Mouse (Mus musculus) forelimb bud, embryonic 11.5 days (tissue): ENCODE results near the gene Rnf6.
A peak's percentile ranks its signal among the peaks of the same experiment; 100 is the strongest.

Source experiments
- DNase-seq: peaks from one replicate; pipeline ENCODE4 v3.0.0-alpha.2; 2012; ENCODE audit warnings: low read depth, low spot score

The Rnf6 gene

DNA sequence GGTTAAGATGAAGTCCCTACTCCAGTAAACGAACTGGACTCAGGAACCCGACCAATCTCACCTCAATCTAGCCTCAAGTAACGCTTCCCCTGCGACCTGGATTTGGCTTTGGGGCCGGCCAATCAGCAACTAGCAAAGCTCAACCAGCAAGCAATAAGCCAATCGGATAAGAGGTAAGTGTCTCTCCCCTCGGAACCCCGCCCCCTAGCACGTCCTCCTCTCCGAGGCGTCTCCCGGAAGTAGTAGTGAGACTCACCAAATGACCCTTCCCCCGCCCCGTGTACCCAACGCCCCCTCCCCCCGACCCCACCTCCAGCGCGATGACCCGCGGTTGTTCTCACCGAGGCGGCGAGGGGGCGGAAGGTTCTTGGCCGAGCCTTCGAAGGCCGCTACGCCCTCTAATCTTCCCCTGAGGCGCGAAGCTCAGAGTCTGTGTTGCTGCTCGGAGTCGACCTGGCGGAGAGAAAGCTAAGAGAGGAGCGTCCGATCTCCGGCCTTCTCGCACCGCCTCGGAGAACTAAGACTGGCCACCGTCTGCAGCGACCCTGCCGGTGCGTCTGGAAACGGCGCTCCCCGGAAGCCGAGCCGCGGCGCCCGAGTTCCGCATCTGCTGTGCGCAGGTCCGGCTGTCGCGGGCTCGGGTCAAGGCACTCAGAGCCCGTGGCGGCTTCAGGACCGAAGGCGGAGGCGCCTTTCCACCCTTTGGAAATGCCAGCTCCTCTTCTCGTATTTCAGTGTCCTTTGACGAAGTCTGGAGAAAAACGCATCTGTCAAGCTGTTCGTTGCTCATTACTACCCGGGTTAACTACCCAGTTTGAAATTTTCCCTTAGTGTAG lies at the start of gene Rnf6:
Gene Rnf6, minus strand, starts transcription at position 677 of the 836 bp plus-strand sequence.
- peak; percentile 94 for DNase-seq

DNA sequence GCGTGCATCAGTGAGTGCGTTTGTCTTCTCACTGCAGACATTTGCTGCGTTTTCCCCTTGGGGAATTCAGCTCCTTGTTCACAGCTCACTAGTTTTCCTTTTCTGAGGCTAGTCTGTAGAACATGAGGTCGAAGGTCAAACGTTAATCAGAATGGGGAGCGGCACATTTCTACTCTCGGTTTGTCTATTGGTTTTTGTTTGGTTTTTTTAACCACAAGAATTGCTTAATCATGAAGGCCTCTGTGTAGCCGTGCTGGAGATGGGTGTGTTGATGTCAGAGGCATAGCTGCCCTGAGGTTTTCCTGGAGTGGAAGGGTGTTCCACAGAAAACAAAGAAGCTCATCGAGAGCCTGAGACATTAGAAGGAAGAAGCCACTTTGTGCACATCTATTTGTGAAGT lies 49.2 kb upstream of the Rnf6 start:
- no peak for DNase-seq

DNA sequence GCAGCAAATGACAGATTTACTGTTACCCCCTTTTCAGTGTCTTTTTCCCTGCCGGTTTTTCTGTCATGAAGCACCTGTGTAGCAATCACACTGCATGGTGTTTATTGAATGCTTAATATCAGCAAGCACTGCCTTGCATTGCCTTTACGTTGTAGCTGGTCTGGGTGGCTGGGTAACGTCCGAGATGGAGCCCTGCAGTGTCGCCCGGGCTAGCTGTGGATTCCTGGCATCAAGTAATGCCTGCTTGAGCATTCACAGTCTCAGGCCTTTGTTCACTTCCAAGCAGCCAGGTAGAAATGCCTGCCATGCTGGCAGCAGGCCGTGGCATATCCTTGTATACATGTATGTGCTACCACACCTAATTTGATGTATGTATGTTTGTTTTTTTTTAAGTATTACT lies 46.4 kb upstream of the Rnf6 start:
- no peak for DNase-seq

DNA sequence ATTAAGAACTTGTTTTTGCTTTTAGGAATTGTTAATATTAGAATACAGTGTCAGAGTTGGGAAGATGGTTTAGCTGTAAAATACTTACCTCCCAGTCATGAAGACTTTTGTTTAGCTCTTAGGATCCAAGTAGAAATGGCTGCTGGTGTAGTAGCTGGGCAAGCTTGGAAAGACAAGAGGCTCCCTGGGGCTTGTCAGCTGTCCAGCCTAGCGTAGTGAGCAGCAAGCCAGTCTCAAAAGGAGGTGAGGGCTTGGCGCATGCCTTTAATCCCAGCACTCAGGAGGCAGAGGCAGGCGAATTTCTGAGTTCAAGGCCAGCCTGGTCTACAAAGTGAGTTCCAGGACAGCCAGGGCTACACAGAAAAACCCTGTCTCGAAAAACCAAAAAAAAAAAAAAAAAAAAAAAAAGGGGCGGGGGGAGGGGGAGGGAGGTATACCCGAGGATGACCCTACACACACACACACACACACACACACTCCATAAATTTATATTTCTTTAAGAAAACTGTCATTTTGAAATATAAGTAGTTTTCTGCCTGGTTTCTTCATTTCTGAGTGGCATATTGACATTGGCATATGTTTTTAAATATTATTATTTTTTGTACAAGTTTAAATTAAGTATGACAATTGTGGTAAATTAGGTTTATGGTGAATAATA lies 44.7 kb upstream of the Rnf6 start:
- no peak for DNase-seq

DNA sequence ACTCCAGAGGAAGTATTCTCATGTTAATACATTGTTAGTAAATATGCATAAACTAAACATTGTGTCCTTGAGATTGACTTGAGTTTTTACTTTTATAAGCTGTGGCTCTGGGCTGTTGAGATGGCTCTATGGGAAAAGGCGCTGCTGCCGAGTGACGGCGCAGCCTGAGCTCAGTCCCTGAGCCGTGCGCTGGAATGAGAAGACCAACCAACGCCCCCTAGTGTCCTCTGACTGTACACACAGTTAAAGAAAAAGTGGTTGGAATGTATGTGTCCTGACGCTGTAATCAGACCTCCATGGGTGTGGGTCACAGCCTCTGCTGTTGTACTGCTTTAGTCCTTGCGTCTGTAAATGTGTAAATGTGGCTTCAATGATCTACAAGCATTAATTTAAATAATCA lies 38.6 kb upstream of the Rnf6 start:
- DNase-seq, result peak; percentile 4

DNA sequence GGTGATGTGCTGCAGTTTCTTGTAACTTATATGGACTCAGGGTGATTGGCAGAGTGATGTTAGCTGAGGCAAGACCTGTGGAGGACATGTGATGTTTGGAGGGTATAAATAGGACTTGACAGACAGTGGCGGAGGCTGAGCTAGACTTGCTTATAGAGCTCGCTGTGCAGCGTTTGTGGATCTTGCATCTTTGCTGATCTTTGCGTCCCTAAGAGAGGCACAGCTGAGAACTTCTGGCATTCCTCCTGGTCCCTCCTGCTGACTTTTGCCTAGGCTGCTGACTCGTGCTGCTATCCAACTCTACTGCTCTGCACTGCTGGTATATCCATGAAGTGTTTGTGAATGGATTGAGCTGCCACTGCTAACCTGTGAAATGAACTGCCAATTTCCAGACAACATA lies 32.3 kb upstream of the Rnf6 start:
- DNase-seq, result no peak

DNA sequence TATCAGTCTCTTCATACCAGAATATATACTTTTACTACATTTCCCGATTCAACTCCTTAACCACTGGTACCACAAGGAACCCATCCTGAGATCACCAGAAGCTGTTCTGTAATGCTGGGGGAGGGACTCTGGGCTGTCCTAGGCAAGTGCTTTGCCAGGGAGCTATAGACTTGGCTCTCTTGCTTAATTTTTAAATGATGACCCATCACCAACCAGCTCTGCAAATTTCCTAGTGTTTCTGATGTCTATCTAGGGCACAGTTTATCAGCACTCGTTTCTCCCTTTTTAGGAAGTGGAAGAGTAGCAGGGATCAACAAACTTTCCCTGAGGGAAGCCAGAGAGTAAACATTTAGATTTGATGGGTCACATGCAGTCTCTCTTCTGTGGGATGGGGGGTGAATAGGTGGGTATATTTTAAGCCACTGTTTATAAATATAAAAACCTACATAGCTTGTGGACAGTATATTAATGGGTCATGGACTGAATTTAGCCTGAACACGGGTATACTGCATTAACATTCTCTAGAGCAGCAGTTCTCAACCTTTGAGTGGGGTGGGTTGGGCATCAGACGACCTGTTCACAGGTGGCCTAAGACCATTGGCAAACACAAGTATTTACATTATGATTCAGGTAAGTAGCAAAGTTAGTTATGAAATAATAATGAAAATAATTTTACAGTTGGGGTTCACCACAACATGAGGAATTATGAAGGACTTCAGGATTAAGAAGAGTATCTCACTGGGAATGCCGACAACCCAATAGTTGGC lies 30.5 kb upstream of the Rnf6 start:
- no peak for DNase-seq

DNA sequence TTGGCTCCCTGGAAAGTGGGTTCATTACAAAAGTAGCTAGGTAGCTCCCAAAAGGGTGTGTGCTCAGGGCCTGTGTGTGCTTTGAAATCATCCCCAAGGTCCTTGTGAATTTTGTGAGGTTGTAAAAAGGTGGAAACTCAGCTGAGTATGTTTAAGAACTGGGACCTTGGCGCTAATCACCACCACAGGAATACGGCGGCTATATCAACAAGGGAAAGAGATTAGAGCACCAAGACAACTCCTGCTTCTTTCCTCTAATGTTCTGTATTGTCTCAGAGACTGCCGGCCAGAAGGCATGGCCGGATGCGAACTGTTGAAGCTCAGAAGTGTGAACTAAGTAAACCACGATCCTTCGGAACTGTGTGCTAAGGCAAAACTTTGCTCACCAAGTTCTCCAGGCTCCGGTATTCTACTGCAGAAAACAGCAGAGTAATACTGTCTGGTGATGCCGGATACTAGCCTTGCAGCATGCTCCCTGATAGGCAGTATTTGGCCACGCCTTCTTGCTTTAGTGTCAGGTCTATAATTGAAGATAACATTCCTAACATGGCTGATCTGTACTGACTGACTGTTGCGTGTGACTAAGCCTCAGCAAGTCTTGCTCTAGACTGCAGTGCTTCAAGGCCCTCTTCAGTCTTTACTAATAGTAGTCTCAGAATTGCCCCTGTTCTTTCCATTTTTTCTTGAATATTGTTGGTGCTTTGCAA lies 29.2 kb upstream of the Rnf6 start:
- DNase-seq, result no peak

DNA sequence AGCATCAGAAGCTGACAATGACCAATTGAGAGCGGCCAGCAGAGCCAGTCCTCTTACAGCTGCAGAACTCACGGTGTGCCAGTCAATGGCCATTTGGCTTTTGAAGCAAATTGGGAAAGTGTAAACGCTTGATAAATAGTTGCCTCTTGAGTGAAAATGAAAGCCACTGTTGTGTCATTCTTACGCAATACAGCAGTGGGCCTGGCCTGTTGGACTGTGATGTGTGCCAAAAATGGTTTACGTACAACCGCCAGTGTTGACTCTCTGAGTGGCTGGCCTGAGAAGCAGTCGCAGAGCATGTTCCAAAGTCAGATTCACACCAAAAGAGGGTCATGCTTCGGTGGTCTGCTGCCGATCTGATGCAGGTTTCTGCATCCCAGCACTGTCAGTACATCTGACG lies 27.4 kb upstream of the Rnf6 start:
- no peak for DNase-seq

DNA sequence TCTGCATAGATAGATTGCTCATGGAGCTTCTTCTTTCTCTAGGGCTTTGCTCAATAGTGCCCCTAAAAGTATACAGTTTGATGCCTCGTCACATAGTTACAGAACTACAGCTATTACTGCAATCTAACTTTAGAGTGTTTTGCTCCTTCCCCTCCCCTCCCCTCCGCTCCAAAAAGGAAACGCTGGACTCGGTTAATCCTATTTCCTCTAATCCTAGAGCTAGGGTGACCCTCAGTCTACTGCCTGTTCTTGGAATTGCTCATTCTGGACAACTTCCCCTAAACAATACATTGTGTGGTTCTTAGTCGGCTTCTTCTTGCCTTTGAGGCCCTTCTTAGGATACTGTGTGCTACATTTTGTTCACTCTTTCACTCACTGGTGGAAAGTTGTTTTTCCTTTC lies 26.4 kb upstream of the Rnf6 start:
- no peak for DNase-seq

DNA sequence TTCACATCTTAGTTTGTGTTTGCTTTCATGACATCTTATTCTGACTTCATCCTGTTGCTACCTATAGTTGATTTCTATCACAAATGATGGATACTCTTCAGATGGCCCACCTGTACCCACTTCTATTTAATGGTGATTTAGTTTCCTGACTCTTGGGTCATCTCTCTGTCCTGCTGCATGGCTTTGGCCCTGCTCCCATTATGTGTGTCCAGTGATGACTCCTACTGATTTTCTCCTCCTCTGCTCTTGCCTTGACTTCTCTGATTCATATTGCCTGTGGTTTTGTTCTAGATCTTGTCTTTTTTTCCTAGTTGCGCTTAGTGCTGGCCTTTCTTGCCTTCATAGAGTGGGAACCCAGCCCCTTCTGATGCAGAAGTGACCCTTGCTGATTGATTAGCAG lies 25.0 kb upstream of the Rnf6 start:
- DNase-seq, result no peak

DNA sequence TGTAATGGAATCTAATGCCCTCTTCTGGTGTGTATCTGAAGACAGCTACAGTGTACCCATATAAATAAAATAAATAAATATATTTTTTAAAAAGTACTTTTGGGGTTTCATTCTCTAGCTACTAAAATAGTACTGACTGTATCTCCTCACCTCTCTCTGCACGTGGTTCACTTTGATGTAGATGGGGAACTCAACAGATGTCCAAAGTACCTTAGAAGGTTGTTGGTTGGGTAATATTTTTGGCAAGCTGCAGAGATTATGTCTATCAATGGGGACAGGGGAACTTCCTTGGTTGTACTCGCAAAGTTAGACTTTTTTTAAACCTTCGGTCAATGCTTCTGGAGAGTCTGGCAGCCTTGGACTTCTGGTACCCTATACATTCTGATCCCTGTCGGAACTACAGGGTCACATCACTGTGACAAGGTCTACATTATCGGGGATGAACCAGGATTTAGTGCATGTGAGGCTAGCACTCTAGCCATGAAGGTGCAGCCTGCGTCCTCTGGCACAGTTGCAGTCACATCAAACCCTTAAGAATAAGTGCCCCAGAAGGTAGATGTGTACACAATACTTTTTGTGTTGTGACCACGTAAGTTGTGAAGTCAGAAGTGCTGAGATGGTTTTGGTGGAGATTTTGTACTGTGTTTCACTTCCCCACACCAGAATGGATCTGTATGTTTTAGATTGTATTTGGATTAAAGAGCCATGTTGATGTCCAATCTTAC lies 24.5 kb upstream of the Rnf6 start:
- DNase-seq, result no peak

DNA sequence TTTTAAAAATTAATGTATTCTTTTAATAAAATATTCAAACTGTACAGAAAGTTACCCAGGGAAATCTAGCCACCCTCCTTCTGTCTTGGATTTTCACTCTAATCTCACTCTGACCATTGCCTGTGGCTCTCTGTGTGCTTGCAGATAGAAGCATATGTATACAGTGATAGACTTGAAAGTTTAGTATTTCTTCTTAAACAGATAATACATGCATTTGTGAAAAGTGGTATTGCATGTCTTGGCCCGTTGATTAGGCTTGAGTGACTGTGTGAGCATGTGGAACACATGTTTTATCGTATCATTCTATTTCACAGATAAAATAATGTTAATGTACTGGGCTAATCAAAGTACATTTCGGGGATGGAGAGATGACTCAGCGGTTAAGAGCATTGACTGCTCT lies 23.8 kb upstream of the Rnf6 start:
- DNase-seq, result no peak

DNA sequence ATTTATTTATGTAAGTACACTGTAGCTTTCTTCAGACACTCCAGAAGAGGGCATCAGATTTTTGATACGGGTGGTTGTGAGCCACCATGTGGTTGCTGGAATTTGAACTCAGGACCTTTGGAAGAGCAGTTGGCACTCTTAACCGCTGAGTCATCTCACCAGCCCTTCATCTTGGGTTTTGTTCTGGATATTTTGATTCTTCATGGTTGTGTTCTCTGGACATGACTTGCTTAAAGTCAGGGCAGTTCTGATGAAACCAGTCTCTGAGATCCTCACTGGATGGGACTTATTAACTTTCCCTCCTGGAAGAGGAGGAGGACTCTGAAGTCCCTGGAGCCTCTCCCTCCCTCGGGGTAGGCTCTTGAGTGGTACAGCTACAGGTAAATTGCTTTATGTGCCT lies 19.8 kb upstream of the Rnf6 start:
- no peak for DNase-seq

DNA sequence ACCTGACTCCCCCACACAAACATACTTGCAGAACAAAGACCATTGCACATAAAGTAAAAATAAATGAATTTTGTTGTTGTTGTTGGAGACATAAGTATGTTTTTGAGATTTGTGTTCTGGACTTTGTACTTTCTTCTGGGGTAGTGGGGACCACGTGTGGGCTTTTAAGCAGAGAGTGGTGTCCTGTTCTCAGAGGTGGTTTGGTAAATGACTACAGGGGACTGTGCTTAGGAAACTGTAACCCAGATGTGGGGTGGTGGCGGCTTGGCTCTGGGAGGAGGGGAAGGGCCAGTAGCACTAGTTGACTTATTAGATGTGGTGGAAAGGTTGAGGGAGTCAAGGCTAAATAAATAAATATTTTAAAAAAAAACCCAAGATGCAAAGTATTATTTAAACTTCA lies 19.4 kb upstream of the Rnf6 start:
- DNase-seq, result no peak

DNA sequence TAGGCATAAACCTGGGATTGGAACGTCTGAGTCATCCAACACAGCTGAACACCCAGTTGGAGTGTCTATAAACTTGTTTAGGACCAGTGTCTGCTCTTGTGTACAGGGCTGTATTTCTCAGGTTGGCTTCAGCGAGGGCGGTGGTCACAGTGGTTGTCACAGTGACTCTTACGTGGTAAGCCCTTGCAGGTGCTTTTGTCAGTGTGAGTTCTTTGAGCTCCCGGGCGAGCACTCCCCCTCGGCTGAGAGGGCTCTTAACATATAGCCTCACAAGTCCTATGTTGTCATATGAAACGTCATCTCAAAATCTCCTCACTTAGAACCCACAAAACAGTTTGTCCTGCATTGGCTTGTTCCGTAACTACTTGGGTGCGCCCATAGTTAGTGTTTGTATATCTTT lies 16.9 kb upstream of the Rnf6 start:
- no peak for DNase-seq

DNA sequence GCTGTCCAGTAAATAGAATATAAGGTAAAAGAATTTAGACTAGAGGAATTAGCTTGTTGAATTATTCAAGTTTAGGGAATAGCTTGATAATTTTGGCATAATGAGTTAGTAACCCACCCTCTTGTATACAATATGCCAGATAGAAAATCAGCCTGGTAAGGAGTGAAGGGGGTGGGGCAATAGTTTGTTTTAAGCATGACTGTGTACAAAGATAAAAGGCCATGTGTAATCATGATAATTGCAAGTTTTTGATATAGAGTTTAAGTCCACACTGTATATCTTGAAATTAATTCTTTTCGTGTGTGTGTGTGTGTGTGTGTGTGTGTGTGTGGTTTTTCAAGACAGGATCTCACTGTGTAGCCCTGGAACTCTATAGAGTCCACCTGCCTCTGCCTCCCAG lies 13.0 kb upstream of the Rnf6 start:
- no peak for DNase-seq

DNA sequence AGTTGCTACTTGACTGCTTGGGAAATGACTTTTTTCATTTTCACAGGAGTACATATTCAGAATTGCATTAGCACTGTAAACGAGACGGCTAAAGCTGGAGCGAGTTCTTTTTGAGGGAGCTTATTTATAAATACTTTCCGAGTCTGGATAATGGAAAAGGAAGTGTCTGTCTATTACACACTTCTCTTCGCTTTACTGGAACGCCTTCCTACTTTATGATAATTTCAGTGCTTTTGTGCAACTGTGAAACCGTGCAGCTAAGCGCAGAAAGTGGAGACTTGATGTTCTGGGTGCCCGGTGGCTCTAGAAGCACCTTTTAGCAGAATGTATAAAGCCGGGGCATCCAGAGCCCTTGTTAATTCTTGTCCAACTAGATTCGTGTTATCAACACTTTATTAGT lies 11.5 kb upstream of the Rnf6 start:
- DNase-seq, result no peak

DNA sequence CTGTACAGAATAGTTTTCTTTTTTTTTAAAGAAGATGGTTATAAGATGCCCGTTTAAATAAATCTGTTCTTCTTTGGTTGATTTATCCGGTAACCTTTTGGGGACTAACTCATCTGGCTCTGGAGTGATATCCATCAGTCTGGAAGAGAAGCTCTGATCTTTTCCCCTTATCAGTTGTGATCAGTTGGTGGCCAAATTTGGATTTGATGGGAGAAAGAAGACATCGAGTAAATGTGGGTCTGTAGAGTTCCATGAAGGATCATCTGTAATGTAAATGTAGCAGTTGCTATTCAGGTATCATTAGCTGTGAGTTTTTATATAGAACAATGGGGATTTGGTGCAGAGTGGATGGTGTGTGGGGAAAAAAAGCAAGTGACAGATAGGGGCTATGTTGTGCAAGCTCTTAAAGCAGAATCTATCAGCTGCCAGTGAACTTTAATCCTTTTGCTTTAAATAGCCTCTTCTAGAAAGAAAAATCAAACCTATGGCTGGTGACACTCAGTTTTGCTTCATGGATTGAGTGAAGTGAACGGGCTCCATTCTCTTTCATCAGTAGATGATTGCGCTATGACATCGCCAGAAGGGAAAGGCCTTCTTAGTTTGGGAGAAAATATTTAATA lies 10.8 kb upstream of the Rnf6 start:
- DNase-seq, result no peak

DNA sequence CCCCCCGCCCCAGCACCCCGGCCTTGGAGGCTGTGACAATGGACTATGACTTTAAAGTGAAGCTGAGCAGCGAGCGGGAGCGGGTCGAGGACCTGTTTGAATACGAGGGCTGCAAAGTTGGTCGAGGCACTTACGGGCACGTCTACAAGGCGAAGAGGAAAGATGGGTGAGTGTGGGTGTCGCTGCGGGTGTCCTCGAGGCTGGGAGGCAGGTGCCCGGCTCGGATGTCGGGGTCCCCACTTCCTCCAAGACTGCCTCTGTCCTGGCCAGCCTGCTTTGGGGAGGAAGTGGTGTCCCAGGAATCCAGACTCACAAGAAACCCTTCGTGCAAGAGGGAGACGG lies 10.3 kb upstream of the Rnf6 start:
- DNase-seq, result no peak
